Mouse (Mus musculus) fibroblast of lung, adult 2 months (primary cell): ENCODE measurements around the gene Dnttip1.
"Not testable (repeated sequence)": the region's sequence is repeated elsewhere in the genome, so short reads cannot be mapped to it uniquely, and the experiment has no call there.

ENCODE experiments used
- DNase-seq: peaks from one replicate; pipeline ENCODE4 v3.0.0-alpha.2; 2011; ENCODE audit warnings: low read depth

Gene Dnttip1

DNA sequence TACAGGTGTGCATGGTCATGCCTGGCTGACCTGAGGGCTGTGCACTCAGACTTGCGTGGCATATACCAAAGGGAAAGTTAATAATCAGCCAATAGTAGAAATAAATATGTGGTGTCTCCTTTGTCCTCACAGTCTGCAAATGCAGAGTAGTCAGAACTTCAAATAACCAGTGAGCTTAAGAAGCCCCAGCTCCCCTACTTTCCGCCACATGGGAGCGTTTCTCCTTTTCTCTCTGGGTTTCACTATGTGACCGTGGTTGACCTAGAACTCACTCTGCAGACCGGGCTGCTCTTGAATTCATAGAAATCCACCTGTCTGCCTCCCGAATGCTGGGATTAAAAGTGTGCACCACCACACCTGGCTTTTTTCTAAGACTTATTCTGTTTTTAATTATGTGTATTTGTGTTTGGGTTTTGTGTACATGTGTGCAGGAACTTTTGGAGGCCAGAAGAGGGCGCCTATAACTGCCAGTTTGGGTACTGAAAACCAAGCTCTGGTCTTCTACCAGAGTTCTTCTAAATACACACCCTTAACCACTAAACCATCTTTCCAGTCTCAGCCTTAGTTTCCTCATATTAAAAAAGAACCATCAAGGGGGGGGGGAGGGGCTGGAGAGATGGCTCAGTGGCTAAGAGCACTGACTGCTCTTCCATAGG lies 38.3 kb downstream of the Dnttip1 start:
- no peak for DNase-seq

GRCm38 (mm10) chr2:164784869-164785420 lies 39.2 kb downstream of the Dnttip1 start:
- peak; percentile 43 for DNase-seq

GRCm38 (mm10) chr2:164785481-164786387 lies 40.0 kb downstream of the Dnttip1 start, which contains the start of gene Snx21:
Gene Snx21 (plus strand): TSS chr2:164785823.
- DNase-seq = peak; percentile 84

DNA sequence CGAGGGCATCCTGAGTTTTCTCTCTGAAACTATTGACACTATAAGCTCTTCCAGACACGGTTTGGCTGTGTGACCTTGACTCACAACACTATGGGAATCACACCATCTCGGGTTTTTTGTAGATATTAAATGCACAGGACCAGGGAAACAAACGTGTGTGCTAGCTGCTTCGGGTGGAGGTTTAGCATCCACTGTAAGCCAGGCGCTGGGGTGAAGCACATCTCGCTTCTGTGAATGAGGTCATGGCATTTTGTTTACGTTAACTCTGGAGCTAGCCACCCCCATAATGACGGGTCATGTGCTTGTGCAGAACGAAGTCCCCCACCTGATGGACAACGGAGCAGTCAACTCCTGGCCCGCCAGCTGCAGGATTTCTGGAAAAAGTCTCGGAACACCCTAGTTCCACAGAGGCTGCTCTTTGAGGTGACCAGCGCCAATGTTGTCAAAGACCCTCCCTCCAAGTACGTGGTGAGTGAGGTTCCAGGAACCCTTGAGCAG lies 40.7 kb downstream of the Dnttip1 start:
- DNase-seq = no peak

DNA sequence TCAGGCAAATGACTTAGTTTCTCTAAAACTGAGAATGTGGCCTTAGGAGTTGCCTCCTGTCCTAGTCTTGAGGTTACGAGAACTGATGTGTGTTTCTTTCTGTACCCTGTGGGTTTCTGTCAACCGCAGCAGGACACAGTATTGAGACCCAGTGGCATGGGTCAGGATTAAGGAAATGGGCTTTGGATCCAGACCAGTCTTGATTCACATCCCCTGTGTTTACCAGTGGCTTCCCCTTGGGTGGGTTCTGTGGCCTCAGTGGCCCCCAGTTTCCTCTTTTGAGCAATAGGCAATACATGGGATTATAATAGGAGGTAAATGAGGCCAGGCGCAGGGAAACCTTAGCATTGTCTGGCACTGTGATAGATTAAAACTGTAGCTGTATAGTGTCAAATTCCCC lies 41.2 kb downstream of the Dnttip1 start:
- DNase-seq = no peak

- no peak for DNase-seq
Measured at GRCm38 (mm10) chr2:164787779-164788178, 42.0 kb downstream of the Dnttip1 start.

DNA sequence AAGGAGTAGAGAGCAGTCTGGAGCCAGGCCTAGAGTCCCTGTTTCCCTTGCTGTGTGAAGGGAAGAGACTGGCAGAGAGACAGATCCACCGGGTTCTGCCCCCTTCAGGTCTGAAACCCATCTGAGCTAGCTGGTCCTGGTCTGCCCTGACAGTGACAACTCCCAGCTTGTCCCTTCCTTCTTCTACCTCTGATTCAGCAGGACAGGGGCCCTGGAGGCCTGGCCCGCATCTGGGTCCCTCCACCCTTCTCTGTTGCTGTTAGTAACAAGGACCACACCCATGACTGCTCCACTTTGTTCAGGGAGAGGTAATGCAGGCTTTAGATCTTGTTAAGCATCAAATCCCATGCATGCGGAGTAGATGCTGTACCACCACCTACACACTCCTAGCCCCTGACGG lies 42.6 kb downstream of the Dnttip1 start:
- DNase-seq = no peak

- no peak for DNase-seq
Measured at GRCm38 (mm10) chr2:164790451-164790850, 44.7 kb downstream of the Dnttip1 start.

DNA sequence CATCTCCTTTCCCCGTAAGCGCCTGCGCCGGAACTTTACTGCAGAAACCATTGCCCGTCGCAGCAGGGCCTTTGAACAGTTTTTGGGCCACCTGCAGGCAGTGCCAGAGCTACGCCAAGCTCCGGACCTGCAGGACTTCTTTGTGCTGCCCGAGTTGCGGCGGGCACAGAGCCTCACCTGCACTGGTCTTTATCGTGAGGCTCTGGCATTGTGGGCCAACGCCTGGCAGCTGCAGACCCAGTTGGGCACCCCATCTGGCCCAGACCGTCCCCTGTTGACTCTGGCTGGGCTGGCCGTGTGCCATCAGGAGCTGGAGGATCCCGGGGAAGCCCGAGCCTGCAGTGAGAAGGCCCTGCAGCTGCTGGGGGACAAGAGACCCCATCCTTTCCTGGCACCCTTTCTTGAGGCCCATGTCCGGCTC lies 46.1 kb downstream of the Dnttip1 start:
- no peak for DNase-seq

DNA sequence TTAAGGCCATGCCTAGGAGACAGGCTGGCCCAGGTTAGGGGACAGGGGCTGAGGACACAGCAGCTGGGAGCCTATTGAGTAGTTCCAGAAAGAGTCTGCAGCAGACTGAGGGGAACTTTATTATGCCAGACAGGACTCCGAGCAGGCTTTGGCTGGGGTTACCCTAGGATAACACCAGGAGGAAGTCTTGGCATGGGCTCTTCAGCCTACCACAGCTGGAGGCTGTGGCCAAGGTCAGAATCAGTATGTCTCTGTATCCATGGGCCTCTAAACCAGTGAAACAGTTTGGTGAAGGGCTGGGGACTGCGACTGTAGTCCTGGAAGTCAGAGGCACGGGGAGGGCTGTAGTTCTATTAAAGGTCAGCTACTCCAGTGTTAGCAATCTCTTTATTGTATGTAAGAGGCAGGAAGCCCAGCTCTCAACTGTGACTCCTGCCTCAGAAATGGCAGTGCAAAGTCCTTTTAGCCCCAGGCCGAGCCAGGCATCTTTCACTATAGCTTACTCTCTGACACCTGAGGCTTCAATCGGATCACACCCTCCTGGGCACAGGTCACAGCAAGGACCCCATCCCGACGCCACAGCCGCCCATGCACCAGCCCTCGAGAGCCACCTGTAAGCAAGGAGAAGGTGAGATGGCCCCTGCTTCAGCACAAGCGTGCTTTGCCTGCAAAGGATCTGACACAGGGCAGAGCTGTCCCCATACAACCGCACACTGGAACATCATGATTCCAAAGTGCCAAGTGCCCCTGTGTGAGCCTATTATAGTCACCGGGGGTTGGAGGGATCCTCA lies 46.8 kb downstream of the Dnttip1 start:
- no peak for DNase-seq

GRCm38 (mm10) chr2:164793236-164793635 lies 47.5 kb downstream of the Dnttip1 start:
- DNase-seq = no peak

- no peak for DNase-seq
Measured at GRCm38 (mm10) chr2:164793772-164794171, 48.0 kb downstream of the Dnttip1 start.

DNA sequence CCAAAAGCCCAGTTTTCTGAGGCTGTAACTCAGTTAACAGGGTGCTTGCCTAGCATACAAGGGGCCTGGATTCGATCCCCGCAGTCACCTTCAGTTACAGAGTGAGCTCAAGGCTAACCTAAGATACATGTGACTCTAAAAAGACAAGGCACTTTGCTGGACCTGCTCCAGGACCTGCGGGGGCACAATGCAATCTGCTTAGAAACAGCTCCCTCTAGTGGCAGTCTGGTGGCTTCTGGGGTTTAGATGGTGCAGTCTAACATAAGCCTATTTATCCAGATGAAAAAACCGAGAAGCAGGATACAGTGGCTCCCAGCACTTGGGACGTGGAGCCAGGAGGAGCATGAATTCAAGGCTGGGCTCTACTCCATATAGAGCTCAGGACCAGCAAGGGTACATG lies 48.5 kb downstream of the Dnttip1 start:
- peak; percentile 70 for DNase-seq

DNA sequence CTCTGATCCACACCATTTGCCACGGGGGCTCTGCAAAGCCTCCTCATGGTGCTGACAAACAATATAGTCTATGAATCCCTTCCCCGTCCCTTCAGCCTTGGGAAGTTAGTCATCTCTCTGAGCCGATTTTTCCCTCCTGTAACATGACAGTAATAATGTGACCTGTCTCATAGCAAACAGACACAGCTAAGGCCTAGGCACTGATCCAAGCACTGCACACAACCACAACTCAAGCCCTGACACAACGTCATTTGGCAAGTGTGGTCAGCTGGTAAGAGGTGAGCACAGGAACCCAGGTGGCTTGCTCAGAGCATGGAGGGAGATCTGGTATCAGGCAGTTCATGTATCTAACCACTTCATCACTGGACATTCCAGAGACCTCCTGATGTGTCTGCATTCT lies 50.1 kb downstream of the Dnttip1 start:
- DNase-seq = no peak

DNA sequence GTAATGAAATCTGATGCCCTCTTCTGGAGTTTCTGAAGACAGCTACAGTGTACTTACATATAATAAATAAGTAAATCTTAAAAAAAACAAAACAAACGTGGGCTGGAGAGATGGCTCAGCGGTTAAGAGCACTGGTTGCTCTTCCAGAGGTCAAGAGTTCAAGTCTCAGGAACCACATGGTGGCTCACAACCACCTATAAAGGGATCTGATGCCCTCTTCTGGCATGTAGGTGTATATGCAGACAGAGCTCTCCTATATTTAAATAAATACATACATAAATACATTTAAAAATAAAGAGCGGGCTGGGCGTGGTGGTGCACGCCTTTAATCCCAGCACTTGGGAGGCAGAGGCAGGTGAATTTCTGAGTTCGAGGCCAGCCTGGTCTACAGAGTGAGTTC lies 52.8 kb downstream of the Dnttip1 start:
- not testable (repeated sequence) for DNase-seq

GRCm38 (mm10) chr2:164800252-164801004 lies 54.6 kb downstream of the Dnttip1 start:
- no peak for DNase-seq

- no peak for DNase-seq
Measured at GRCm38 (mm10) chr2:164803201-164803920, 57.6 kb downstream of the Dnttip1 start.

DNA sequence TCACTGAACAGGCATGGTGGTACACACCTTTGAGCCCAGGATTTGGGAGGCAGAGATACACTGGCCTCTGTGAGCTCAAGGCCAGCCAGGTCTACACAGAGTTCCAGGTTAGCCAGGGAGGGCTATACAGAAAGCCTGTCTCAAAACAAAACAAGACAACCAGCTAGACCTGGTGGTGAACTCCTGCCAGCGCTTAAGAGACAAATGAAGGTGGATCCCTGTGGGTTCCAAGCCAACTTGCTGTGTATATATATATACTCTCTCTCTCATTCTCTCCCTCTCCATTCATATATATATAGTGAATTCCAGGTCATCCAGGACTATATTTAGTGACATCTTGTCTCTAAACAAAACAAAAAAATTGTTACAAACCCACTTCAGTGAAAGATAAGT lies 58.1 kb downstream of the Dnttip1 start:
- no peak for DNase-seq

- peak; percentile 91 for DNase-seq
Measured at GRCm38 (mm10) chr2:164804533-164805331, 58.9 kb downstream of the Dnttip1 start, which contains the start of the genes Acot8 and Zswim3. Gene Acot8 (minus strand): TSS chr2:164804882. Gene Zswim3 (plus strand): TSS chr2:164805098.

DNA sequence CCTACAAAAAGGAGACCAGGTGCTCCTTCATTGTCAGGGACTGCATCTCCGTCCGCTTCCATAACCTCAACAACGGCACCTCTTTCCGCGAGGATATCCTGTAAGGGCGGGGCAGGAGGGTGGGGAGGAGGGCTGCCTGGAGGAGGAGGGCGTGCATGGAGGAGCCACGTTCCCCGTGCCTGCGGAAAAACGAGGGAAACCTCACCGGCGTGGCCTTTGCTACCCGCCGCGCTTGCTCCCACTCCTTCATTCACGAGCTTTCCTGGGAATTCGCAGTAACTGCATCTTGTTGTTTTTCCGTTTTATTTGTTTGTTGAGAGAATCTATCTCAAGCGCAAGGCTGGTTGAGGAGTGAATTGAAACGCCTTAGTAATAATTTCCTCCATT lies 59.5 kb downstream of the Dnttip1 start:
- DNase-seq = no peak
